Mouse (Mus musculus): Measurements from ENCODE around the gene Ryr2. TPM values are rescaled to one million over a fixed set of nuclear protein-coding genes. Genes with fewer than 3 reads are reported as not detected.

Ryr2 gene
- total RNA-seq, 2 experiments from 2014 or later = not detected

DNA sequence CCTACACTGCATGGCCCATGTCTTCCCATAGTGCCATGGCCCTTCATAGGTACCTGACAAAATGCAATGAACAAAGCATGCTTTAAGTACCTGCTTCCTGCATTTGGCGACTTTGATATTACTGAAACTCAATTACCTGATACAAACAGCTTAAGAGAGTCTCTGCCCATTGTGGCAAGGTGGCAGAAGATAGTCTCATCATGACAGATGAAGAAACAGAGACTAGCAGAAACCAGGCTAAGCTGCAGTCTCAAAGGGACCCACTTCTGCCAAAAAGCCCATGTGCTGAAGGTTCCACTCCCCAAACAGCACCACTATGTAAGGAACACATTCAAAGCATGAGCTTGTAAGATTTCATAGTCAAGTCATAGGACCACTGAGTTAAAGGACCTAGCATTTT, 7.8 kb downstream of the Ryr2 start:
- no peak for ATAC-seq (replicated peaks; ENCODE audit: low FRiP score, low TSS enrichment, poor library complexity, severe bottlenecking)

DNA sequence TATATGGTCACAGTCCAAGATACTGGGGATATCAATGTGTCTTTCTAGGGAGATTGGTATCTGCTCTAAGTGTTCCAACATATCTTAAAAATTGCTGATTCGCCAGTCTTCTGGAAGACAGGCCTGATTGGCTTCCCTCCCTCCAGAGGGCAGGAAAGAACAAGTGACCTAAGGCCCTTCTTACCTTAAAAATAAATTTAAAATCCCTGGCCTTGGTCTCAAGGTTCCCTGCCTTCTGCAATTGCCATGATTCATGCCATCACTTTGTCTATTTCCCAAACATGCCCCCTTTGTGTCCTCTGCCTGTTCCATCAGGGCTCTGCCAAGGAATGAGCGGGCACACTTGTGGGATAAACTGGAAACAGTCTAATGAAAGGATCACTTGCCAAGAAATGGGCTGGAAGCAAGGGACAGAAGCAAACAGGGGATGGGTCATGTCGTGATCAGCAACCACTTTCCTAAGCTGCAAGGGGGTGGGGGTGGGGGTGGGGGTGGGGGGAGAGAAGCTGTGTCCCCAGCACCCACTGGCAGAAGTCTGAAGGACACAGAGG, 10.3 kb downstream of the Ryr2 start:
- no peak for ATAC-seq (replicated peaks; ENCODE audit: low FRiP score, low TSS enrichment, poor library complexity, severe bottlenecking)

DNA sequence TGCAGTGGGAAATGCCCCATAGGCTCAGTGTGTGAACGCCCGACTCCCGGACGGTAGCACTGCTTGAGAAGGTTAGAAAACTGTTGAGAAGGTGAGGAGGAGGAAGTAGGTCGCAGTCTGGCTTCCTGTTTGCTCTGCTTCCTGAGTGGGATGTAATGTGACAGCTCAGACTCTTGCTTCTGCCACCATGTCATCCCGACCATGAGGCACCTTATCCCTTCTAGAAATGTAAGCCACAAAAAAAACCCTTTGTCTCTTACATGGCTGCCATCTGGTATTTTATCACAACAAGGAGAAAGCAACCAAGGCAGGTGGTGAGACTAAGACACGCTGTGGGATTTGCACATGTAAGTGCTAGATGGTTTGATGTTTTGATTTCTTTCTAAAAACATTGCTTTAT, 12.2 kb downstream of the Ryr2 start:
- ATAC-seq (replicated peaks; ENCODE audit: low FRiP score, low TSS enrichment, poor library complexity, severe bottlenecking) = no peak

- ATAC-seq (replicated peaks; ENCODE audit: low FRiP score, low TSS enrichment, poor library complexity, severe bottlenecking) = no peak
Measured at GRCm38 (mm10) chr13:12093146-12093545, 13.6 kb downstream of the Ryr2 start.

GRCm38 (mm10) chr13:12092379-12093107, 14.2 kb downstream of the Ryr2 start:
- ATAC-seq (replicated peaks; ENCODE audit: low FRiP score, low TSS enrichment, poor library complexity, severe bottlenecking) = no peak

- ATAC-seq (replicated peaks; ENCODE audit: low FRiP score, low TSS enrichment, poor library complexity, severe bottlenecking) = no peak
Measured at GRCm38 (mm10) chr13:12084112-12084475, 22.7 kb downstream of the Ryr2 start.

- ATAC-seq (replicated peaks; ENCODE audit: low FRiP score, low TSS enrichment, poor library complexity, severe bottlenecking) = no peak
Measured at GRCm38 (mm10) chr13:12083443-12084111, 23.2 kb downstream of the Ryr2 start.

- no peak for ATAC-seq (replicated peaks; ENCODE audit: low FRiP score, low TSS enrichment, poor library complexity, severe bottlenecking)
Measured at GRCm38 (mm10) chr13:12080590-12080989, 26.2 kb downstream of the Ryr2 start.

- no peak for ATAC-seq (replicated peaks; ENCODE audit: low FRiP score, low TSS enrichment, poor library complexity, severe bottlenecking)
Measured at GRCm38 (mm10) chr13:12079536-12079935, 27.2 kb downstream of the Ryr2 start.

DNA sequence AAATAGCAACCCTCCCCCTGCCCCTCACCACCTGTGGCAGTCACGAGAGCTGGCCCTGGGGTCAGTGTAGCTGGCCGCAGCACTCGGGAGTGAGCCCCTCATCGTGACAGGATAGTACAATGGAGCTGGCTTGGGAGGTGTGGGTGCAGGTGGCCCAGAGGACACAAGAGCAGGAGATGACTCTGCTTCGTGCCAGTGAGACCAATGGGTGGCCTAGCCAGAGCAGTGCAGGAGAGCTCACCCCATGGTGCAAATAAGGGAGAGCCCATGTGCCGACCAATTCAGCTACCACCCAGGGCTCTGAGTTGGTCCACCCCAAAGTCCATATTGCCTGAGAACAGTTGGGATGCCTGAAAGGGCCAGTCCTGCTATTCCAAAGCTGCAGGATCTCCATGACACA, 31.8 kb downstream of the Ryr2 start:
- ATAC-seq (replicated peaks; ENCODE audit: low FRiP score, low TSS enrichment, poor library complexity, severe bottlenecking) = no peak

- ATAC-seq (replicated peaks; ENCODE audit: low FRiP score, low TSS enrichment, poor library complexity, severe bottlenecking) = no peak
Measured at GRCm38 (mm10) chr13:12072571-12072970, 34.2 kb downstream of the Ryr2 start.

GRCm38 (mm10) chr13:12072112-12072511, 34.6 kb downstream of the Ryr2 start:
- no peak for ATAC-seq (replicated peaks; ENCODE audit: low FRiP score, low TSS enrichment, poor library complexity, severe bottlenecking)

GRCm38 (mm10) chr13:12070157-12071129, 36.3 kb downstream of the Ryr2 start:
- no peak for ATAC-seq (replicated peaks; ENCODE audit: low FRiP score, low TSS enrichment, poor library complexity, severe bottlenecking)

DNA sequence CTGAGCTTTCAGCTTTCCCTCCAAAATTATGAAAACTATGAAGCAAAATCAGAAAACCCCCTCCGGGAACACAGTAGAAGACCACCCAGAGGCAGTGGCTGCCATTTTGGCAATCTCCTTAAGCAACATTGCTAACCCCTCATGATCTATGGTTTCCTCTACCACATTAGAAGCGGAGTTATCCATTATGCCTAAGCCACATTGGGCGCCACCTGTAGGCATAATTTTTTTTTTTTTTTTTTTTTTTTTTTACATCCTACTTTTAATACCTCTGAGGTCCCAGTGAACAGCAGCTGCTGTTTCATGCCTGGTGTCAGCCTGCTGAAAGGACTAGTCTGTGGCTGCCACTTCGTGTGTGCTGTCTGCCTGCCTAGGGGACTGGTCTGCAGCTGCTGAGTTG, 42.2 kb downstream of the Ryr2 start:
- no peak for ATAC-seq (replicated peaks; ENCODE audit: low FRiP score, low TSS enrichment, poor library complexity, severe bottlenecking)

DNA sequence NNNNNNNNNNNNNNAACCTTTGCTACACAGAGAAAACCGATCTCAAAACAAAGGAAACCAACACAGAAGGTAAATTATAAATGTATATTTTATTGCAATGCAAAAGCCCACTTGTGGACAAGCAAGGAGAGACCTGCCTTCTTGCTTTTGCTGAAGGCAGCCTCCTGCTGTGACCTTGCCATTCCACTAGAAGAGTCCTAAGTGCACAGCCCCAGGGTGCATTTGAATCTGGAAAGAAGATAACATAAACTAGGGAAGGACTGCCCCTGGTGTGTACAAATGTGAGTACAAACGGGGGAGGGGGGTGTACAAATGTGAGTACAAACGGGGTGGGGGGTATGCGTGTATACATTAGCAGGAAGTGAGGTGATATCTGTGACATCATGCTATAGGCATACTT, 43.2 kb downstream of the Ryr2 start:
- no peak for ATAC-seq (replicated peaks; ENCODE audit: low FRiP score, low TSS enrichment, poor library complexity, severe bottlenecking)

- ATAC-seq (replicated peaks; ENCODE audit: low FRiP score, low TSS enrichment, poor library complexity, severe bottlenecking) = no peak
Measured at GRCm38 (mm10) chr13:12057357-12057771, 49.4 kb downstream of the Ryr2 start.

DNA sequence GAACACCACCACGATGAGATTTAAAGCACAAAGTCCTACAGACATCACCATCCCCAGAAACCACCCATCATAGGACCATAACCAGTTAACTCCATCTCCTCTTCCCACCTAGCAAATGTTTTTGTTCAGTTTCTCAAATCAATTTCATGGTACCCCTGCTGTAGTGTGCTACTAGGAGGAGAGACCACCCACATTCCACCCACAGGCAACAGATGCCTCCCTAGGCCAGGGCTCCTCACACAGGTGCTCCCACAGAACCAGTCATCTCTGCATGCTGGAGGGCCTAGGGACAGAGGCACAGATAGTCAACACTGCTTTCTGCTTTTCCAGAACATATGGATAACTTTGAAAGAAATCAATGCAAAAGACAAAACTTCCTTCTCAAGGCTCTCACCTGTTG, 50.8 kb downstream of the Ryr2 start:
- ATAC-seq (replicated peaks; ENCODE audit: low FRiP score, low TSS enrichment, poor library complexity, severe bottlenecking) = no peak

DNA sequence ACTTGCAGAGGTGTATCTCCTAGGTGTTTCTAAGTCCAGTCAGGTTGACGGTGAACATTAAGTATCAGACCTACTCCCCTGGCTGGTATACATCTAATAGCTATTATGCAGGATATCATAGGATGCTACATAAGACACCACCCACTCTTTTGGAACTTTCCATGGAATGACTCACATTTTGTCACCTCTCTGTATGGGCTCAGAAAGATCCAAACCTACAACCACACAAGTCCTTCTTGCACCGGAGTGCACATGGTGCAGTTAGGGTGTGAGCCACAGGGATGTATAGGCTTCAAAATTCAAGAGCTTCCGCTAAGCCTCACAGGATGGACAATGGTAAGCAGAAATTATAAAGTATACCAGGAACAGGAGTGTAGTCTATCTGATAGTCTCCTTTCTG, 52.8 kb downstream of the Ryr2 start:
- no peak for ATAC-seq (replicated peaks; ENCODE audit: low FRiP score, low TSS enrichment, poor library complexity, severe bottlenecking)

DNA sequence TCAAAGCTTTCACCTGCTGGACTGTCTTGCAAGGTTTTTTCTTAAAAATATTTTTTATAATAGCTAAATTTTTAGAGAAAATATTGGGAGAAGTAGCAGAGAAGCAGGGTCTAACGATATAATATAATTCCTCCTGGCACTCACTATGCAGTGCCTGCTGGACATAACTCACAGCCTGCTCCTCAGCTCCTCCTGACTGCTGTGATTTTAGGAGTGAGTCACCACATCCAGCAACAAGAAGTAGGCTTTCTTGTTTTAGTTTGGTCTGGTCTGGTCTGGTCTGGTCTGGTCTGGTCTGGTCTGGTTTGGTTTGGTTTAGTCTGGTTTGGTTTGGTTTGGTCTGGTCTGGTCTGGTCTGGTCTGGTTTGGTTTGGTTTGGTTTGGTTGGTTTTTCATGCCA, 55.9 kb downstream of the Ryr2 start:
- ATAC-seq (replicated peaks; ENCODE audit: low FRiP score, low TSS enrichment, poor library complexity, severe bottlenecking) = no peak

GRCm38 (mm10) chr13:12047059-12047458, 59.7 kb downstream of the Ryr2 start:
- ATAC-seq (replicated peaks; ENCODE audit: low FRiP score, low TSS enrichment, poor library complexity, severe bottlenecking) = no peak
